Mouse (Mus musculus): ENCODE measurements at regions not wholly inside any gene's neighbourhood (a gene's known extent, or its start where the extent isn't known, plus 50 kb on each side); places are given as distances from the start of the nearest gene placed in this dataset.

GRCm38 (mm10) chr14:89844888-89845287 lies 1373.7 kb upstream of the Pcdh20 start:
- no peaks in the 10 kb centered on the region for H3K79me2 ChIP-seq (ENCODE audit: control insufficient read depth, insufficient read depth)
- TF ChIP-seq FOSL1 (IDR thresholded peaks at IDR 0.05; ENCODE audit: insufficient read depth, low read length, poor library complexity, severe bottlenecking) (no peak), CTCF (IDR thresholded peaks at IDR 0.05; ENCODE audit: control insufficient read depth, insufficient read depth, insufficient read length) (no peak), MYOG (IDR thresholded peaks at IDR 0.05; ENCODE audit: control insufficient read depth, extremely low read depth, insufficient read length) (no peak), USF1 (IDR thresholded peaks at IDR 0.05; ENCODE audit: low read depth) (no peak), CEBPB (IDR thresholded peaks at IDR 0.05; ENCODE audit: low read depth) (no peak), MYOD1 (IDR thresholded peaks at IDR 0.05; ENCODE audit: control insufficient read depth, insufficient read length, low read depth) (no peak), MAX (IDR thresholded peaks at IDR 0.05) (no peak)
- H3K79me3 ChIP-seq (ENCODE audit: low read depth) = no peaks in the 10 kb centered on the region
- H3K27me3 ChIP-seq (ENCODE audit: control insufficient read depth, insufficient read depth, insufficient read length) = no peaks in the 10 kb centered on the region
- H3K4me3 ChIP-seq (ENCODE audit: insufficient read depth, poor library complexity, severe bottlenecking) = no peak overlapping the region
- H3ac ChIP-seq (ENCODE audit: control insufficient read depth, insufficient read length, low read depth) = no peak overlapping the region
- H3K36me3 ChIP-seq (ENCODE audit: control insufficient read depth, insufficient read depth) = no peaks in the 10 kb centered on the region

- H3K79me2 ChIP-seq (ENCODE audit: control insufficient read depth, insufficient read depth) = no peaks in the 10 kb centered on the region
- H3K79me3 ChIP-seq (ENCODE audit: low read depth) = no peaks in the 10 kb centered on the region
- H3K4me3 ChIP-seq (ENCODE audit: insufficient read depth, poor library complexity, severe bottlenecking) = no peak overlapping the region
- TF ChIP-seq CTCF (IDR thresholded peaks at IDR 0.05; ENCODE audit: control insufficient read depth, insufficient read depth, insufficient read length) (no peak), CEBPB (IDR thresholded peaks at IDR 0.05; ENCODE audit: low read depth) (no peak), MAX (IDR thresholded peaks at IDR 0.05) (no peak), FOSL1 (IDR thresholded peaks at IDR 0.05; ENCODE audit: insufficient read depth, low read length, poor library complexity, severe bottlenecking) (no peak), USF1 (IDR thresholded peaks at IDR 0.05; ENCODE audit: low read depth) (no peak), MYOD1 (IDR thresholded peaks at IDR 0.05; ENCODE audit: control insufficient read depth, insufficient read length, low read depth) (no peak), MYOG (IDR thresholded peaks at IDR 0.05; ENCODE audit: control insufficient read depth, extremely low read depth, insufficient read length) (no peak)
- no peak overlapping the region for H3ac ChIP-seq (ENCODE audit: control insufficient read depth, insufficient read length, low read depth)
- H3K27me3 ChIP-seq (ENCODE audit: control insufficient read depth, insufficient read depth, insufficient read length) = no peaks in the 10 kb centered on the region
- no peaks in the 10 kb centered on the region for H3K36me3 ChIP-seq (ENCODE audit: control insufficient read depth, insufficient read depth)
These were observed 1355.5 kb upstream of the Pcdh20 start for GRCm38 (mm10) chr14:89826731-89827130.

DNA sequence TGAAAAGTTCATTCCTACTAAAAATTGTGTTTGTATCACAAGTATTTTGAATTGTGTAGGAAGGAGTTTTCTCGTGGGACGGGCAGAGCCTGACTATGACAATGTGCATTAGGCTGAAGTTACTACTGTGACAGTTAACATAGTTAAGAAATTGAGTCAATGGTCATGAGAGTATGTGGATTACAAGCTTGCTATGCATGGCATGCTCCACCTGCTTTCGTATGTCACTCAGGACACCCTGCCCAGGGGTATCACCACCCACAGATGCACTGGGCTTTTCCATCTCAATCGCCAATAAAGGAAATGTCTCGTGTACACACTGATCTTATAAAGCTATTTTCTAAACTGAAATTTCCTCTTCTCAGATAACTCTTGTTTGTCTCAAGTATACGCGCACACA lies 1354.8 kb upstream of the Pcdh20 start:
- Histone ChIP-seq H3K79me2 (ENCODE audit: control insufficient read depth, insufficient read depth) (no peaks in the 10 kb centered on the region), H3K79me3 (ENCODE audit: low read depth) (no peaks in the 10 kb centered on the region), H3ac (ENCODE audit: control insufficient read depth, insufficient read length, low read depth) (no peak overlapping the region), H3K27me3 (ENCODE audit: control insufficient read depth, insufficient read depth, insufficient read length) (no peaks in the 10 kb centered on the region), H3K36me3 (ENCODE audit: control insufficient read depth, insufficient read depth) (no peaks in the 10 kb centered on the region), H3K4me3 (ENCODE audit: insufficient read depth, poor library complexity, severe bottlenecking) (no peak overlapping the region)
- no peak for TF ChIP-seq CEBPB (IDR thresholded peaks at IDR 0.05; ENCODE audit: low read depth)
- no peak for TF ChIP-seq MYOG (IDR thresholded peaks at IDR 0.05; ENCODE audit: control insufficient read depth, extremely low read depth, insufficient read length)
- TF ChIP-seq FOSL1 (IDR thresholded peaks at IDR 0.05; ENCODE audit: insufficient read depth, low read length, poor library complexity, severe bottlenecking) = no peak
- no peak for TF ChIP-seq CTCF (IDR thresholded peaks at IDR 0.05; ENCODE audit: control insufficient read depth, insufficient read depth, insufficient read length)
- no peak for TF ChIP-seq USF1 (IDR thresholded peaks at IDR 0.05; ENCODE audit: low read depth)
- TF ChIP-seq MYOD1 (IDR thresholded peaks at IDR 0.05; ENCODE audit: control insufficient read depth, insufficient read length, low read depth) = peak; percentile 75

DNA sequence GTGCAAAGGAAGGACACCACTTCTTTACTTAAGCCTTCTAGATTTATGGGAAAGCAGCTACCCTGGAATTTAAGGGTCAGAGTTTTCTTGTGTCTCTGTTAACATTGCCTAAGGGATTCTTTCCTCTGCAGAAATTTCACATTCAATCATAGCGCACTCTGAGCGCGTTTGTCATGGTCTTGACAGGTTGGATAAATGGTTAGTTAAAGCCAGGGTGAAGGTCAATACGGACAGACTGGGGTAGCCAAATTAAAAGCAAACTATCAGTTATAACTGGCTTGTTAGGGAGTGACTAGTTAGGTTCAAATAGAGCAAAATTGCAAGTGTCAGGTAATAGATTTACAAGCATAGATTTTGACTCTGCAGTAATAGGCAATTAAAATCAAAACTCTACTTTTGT lies 1352.2 kb upstream of the Pcdh20 start:
- TF ChIP-seq MAX (IDR thresholded peaks at IDR 0.05) = no peak
- no peak for TF ChIP-seq FOSL1 (IDR thresholded peaks at IDR 0.05; ENCODE audit: insufficient read depth, low read length, poor library complexity, severe bottlenecking)

DNA sequence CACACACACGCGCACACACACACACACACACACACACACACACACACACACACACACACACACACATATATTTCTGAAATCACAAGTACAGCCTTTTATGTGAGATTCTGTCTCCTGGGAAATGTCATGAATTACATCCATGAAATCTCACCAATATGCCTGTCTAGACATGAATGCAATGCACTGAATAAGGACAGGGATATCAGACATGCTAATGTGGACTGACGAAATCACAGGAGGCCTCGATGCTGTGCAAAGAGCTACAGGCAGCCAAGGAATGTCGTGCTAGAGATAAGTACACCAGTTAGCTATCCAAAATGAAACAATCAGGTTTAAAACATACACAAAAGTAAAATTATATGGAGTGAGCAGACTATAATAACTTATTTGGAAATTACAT lies 1351.0 kb upstream of the Pcdh20 start:
- no peaks in the 10 kb centered on the region for H3K79me3 ChIP-seq (ENCODE audit: low read depth)
- H3K27me3 ChIP-seq (ENCODE audit: control insufficient read depth, insufficient read depth, insufficient read length) = no peaks in the 10 kb centered on the region
- H3ac ChIP-seq (ENCODE audit: control insufficient read depth, insufficient read length, low read depth) = no peak overlapping the region
- H3K79me2 ChIP-seq (ENCODE audit: control insufficient read depth, insufficient read depth) = no peaks in the 10 kb centered on the region
- H3K4me3 ChIP-seq (ENCODE audit: insufficient read depth, poor library complexity, severe bottlenecking) = no peak overlapping the region
- no peak for TF ChIP-seq MYOD1 (IDR thresholded peaks at IDR 0.05; ENCODE audit: control insufficient read depth, insufficient read length, low read depth)
- no peak for TF ChIP-seq USF1 (IDR thresholded peaks at IDR 0.05; ENCODE audit: low read depth)
- no peak for TF ChIP-seq MYOG (IDR thresholded peaks at IDR 0.05; ENCODE audit: control insufficient read depth, extremely low read depth, insufficient read length)
- no peak for TF ChIP-seq CEBPB (IDR thresholded peaks at IDR 0.05; ENCODE audit: low read depth)
- no peak for TF ChIP-seq FOSL1 (IDR thresholded peaks at IDR 0.05; ENCODE audit: insufficient read depth, low read length, poor library complexity, severe bottlenecking)
- no peak for TF ChIP-seq MAX (IDR thresholded peaks at IDR 0.05)
- no peak for TF ChIP-seq CTCF (IDR thresholded peaks at IDR 0.05; ENCODE audit: control insufficient read depth, insufficient read depth, insufficient read length)
- no peaks in the 10 kb centered on the region for H3K36me3 ChIP-seq (ENCODE audit: control insufficient read depth, insufficient read depth)

More for the DNA sequence above, 1352.2 kb upstream of the Pcdh20 start:
- Histone ChIP-seq H3K27me3 (ENCODE audit: control insufficient read depth, insufficient read depth, insufficient read length) (no peaks in the 10 kb centered on the region), H3K36me3 (ENCODE audit: control insufficient read depth, insufficient read depth) (no peaks in the 10 kb centered on the region), H3K79me2 (ENCODE audit: control insufficient read depth, insufficient read depth) (no peaks in the 10 kb centered on the region), H3ac (ENCODE audit: control insufficient read depth, insufficient read length, low read depth) (no peak overlapping the region), H3K4me3 (ENCODE audit: insufficient read depth, poor library complexity, severe bottlenecking) (no peak overlapping the region), H3K79me3 (ENCODE audit: low read depth) (no peaks in the 10 kb centered on the region)

DNA sequence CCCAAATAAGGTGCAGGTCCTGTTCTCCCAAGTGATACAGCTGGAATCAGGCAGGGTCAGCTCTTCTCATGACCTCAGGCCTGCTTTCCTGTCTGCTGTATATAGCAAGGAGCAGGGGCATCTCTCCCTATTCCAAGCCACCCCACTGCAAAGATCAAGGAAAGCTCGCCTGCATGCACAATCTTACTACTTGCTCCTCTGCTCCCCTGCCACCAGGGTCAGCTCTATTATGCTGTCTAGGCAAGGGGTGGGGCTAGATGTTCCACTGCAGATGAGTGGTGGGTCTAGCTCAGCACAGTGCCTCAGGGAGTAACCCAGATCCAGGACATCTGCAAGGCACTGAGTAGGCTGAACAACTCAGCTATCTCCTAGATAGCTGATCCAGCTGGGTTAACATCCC lies 1335.6 kb upstream of the Pcdh20 start:
- Histone ChIP-seq H3K4me3 (ENCODE audit: insufficient read depth, poor library complexity, severe bottlenecking) (no peak overlapping the region), H3K36me3 (ENCODE audit: control insufficient read depth, insufficient read depth) (no peaks in the 10 kb centered on the region), H3K79me2 (ENCODE audit: control insufficient read depth, insufficient read depth) (no peaks in the 10 kb centered on the region), H3K79me3 (ENCODE audit: low read depth) (no peaks in the 10 kb centered on the region), H3ac (ENCODE audit: control insufficient read depth, insufficient read length, low read depth) (no peak overlapping the region), H3K27me3 (ENCODE audit: control insufficient read depth, insufficient read depth, insufficient read length) (no peaks in the 10 kb centered on the region)
- TF ChIP-seq MYOG (IDR thresholded peaks at IDR 0.05; ENCODE audit: control insufficient read depth, extremely low read depth, insufficient read length) (no peak), MAX (IDR thresholded peaks at IDR 0.05) (no peak)

All from C2C12 (cell line).